Mouse (Mus musculus) cortical plate, adult 2 months (tissue): ENCODE data around the gene Cdh24.

ENCODE experiments used
- CTCF ChIP-seq: fragments of 200-500 bp; IDR thresholded peaks from 2 replicates; pipeline ENCODE4 v1.5.1; 2011; ENCODE audit warnings: mild to moderate bottlenecking, control low read depth, low read length; ENCODE audit not compliant: insufficient read depth; ENCODE audit errors: extremely low read depth
- POLR2A ChIP-seq: fragments of 200-500 bp; IDR thresholded peaks from 2 replicates; pipeline ENCODE4 v1.6.1; 2011; ENCODE audit warnings: mild to moderate bottlenecking, low read length, control low read depth; ENCODE audit not compliant: insufficient read depth; ENCODE audit errors: extremely low read depth

DNA sequence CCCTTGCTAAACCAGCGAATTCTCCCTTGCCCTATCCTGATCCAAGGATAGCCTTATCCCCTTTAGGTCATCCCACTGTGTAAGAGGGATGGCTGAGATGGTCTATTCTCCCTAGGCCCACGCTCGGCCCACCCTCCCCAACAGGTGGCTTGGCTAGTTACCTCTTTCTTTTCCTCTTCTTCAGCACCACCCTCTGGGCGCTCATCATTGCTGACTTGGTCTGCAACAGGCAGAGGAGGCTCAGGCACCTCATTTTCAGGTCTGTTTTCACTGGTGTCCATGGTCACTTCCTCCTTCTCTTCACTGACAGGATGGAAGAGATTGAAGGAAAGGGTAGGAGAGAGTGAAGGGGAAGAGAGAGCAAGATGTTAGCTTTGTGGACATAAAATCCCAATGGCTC lies 10.4 kb upstream of the Cdh24 start:
- no peak for TF ChIP-seq POLR2A
- no peak for TF ChIP-seq CTCF
